Mouse (Mus musculus): ENCODE results near the gene Gm5152.
"Not testable (repeated sequence)": the region's sequence is repeated elsewhere in the genome, so short reads cannot be mapped to it uniquely, and the experiment has no call there.

GRCm38 (mm10) chr5:10246426-10246825, at the start of gene Gm5152:
- not testable (repeated sequence) for TF ChIP-seq POLR2A (IDR thresholded peaks at IDR 0.05; ENCODE audit: control insufficient read depth, low read depth, low read length); CTCF (IDR thresholded peaks at IDR 0.05; ENCODE audit: control insufficient read depth, insufficient read depth, insufficient replicate concordance, low read depth, low read length)

All from testis, adult 2 months (tissue).